Mouse (Mus musculus) G1E-ER4 (cell line): ENCODE data around the gene Baz2a. TPM values are rescaled to one million over a fixed set of nuclear protein-coding genes. Genes with fewer than 3 reads are reported as not detected.

ENCODE experiments used
- GATA1 ChIP-seq: IDR thresholded peaks from one replicate; pipeline ENCODE4 v1.8.0; 2012; ENCODE audit warnings: low read length, inconsistent platforms
- polyA plus RNA-seq: library from polyadenylated mRNA; stranded (reverse); fragments of >175 nt; gene quantifications from 2 replicates; pipeline ENCODE4 v1.2.3, GENCODE M21; 2012

Gene Baz2a
- polyA plus RNA-seq, 1 experiment = 30.8 TPM

DNA sequence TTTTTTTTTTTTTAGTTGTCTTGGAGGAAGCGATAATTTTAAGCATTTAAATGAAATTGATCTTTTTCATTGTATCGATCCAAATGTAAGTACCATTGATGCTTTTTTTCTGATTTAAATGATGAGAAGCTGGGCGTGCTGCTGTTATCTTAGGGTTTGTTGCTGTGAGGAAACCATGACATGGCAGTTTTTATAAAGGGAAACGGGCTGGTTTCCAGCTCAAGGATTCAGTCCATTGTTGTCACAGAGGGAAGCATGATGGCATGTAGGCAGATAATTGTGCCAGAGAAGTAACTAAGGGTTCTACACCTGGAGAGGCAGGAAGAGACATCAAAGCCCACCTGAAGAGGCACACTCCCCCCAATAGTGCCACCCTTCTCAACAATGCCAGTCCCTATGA lies 22.2 kb upstream of the Baz2a start:
- no peak for TF ChIP-seq GATA1

DNA sequence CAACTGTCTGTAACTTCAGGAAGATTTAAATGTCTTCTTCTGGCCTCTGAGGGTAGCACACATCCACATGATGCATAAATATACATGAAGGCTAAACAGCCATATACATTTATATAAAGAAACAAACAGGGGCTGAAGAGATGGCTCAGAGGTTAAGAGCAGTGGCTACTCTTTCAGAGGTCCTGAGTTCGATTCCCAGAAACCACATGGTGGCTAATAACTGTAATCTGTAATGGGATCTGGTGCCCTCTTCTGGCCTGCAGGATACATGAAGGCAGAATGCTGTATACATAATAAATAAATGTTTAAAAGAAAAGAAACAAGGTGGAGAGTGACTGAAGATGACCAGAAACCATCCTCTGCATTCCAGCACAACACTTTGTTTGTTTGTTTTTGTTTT lies 10.9 kb upstream of the Baz2a start:
- TF ChIP-seq GATA1 = no peak

DNA sequence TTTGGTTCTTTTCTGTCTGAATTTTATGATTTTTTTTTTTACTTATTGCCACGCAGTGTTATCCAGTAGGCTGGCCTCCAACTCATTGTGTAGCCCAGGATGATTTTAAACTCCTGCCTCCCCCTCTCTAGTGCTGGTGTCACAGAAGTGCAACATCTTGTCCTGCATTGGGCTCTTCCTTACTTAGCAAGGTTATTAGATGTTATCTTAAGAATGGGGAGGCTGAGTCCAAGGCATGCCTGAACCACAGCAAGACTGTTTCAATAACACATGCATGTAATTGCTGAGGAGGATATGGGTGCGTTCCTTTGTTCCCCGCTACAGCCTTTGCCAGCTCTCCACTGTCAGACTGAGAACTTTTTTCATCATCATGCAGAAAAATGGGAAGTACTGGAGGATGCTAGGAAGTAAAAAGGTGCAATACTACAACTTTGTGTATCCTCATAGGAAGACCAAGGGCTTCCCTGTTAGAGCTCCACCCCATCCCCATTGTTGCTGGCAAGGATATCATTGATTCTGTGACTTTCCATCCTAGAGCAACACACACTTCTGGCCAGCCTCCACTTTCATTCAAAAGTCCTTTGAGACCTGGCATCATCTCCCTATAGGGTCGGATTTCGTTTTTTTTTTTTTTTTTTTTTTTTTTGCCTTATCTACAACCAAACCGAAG lies 9.4 kb upstream of the Baz2a start:
- no peak for TF ChIP-seq GATA1

DNA sequence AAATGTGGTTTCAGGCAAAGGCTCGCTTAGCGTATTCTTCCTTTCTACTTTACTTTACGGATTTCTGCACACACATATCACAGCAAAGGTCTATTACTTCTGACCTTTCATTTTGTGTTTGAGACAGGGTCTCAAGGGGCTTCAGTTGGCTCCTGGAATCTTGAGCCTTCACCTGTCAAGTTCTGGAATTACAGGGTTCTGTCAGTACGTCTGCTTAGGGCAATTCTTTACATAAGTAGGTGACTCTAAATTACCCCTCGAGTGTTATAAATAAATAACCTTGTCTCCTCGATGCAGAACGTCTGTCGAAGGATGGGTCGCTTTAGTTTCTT lies 8.9 kb upstream of the Baz2a start:
- TF ChIP-seq GATA1 = no peak

DNA sequence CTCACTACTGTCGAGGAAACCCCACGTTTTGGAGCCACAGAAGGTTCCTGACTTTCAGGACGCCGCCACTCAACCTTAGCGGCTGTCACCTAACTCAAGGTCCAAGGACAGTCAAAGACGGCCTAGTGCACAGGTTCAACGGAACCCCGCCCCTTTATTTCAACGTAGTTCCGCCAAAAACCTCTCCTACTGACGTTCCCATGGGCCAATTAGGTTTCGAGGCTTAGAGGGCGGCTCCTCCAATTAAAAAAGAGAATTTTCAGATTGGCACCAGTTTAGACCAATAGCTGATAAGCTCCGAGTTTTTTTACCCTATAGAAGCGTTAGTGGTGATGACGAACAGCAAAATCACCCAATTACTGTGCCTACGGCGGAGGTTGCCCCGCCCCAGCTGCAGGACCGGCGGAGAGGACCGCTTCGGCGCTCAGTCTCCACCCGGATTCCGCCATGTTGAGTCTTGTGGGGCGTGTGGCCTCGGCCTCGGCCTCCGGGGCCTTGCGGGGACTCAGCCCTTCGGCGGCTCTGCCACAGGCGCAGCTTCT lies 8.4 kb upstream of the Baz2a start, which contains the start of gene Atp5b:
Gene Atp5b, plus strand, starts transcription at position 394 of the 542 bp plus-strand sequence.
- no peak for TF ChIP-seq GATA1

DNA sequence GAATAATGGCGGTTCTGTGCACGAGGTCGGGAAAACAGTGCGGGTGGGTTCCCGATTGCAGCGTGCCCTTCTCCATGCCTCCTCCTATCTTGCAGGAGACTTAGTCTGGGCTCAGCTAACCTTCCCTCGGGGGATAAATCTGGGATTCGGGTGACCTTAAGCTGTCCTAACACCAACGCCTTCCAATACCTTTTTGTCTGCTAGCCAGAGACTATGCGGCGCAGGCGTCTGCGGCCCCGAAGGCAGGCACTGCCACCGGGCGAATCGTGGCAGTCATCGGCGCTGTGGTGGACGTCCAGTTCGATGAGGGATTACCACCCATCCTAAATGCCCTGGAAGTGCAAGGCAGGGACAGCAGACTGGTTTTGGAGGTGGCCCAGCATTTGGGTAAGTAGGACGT lies 7.7 kb upstream of the Baz2a start:
- TF ChIP-seq GATA1 = no peak

DNA sequence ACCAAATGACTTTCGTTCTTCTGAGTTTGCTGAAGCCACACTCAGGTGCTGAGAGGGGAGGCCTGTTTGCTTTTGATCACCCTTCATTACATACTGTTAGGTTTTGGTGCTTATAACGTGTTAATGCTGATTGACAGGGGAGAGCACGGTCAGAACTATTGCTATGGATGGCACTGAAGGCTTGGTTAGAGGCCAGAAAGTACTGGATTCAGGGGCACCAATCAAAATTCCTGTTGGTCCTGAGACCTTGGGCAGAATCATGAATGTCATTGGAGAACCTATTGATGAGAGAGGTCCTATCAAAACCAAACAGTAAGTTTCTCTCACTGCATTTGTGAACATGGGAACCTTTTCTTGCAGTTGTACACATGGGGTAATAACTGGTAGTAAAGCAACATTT lies 7.2 kb upstream of the Baz2a start:
- TF ChIP-seq GATA1 = no peak

DNA sequence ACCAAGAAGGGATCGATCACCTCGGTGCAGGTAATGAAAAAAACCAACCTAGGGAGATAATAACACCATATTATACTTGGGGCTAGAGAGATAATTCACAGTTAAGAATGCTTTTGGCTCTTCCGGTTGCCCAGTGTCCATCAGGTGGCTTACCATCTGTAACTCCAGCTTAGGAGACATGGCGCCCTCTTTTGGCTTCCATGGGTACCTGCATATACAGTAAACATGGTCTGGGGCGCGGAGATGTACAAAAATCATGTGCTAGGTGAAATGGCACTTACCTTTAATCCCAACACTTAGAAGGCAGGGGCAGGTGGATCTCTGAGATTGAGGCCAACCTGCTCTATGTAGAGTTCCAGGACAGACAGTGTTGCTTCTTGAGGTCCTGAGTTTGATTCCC lies 5.0 kb upstream of the Baz2a start:
- no peak for TF ChIP-seq GATA1

DNA sequence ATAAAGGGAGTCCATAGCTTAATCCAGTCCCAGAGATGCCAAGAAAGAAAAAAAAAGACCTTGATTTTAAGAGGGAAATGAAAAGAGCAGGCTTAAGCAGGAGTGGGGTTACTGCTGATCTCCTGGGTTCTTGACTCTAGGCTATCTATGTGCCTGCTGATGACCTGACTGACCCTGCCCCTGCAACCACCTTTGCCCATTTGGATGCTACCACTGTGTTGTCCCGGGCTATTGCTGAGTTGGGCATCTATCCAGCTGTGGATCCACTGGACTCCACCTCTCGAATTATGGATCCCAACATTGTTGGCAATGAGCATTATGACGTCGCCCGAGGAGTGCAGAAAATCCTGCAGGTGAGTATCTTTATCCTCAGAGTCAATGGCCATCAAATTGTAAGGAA lies 3.2 kb upstream of the Baz2a start:
- no peak for TF ChIP-seq GATA1

DNA sequence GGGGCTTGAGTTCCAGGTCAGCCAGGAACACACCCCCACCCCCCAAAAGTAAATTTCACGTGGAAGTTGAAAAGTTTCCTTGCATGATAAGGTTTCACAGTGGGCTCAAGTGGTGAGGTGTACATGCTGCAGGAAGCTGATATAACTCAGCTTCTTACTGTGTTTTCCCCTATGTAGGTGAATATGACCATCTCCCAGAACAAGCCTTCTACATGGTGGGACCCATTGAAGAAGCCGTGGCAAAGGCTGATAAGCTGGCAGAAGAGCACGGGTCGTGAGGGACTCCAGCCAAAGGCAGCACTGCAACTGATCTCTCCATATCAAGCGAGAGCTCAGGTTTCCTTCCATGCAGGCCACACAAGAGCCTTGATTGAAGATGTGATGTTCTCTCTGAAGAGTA lies 1.5 kb upstream of the Baz2a start:
- TF ChIP-seq GATA1 = no peak

DNA sequence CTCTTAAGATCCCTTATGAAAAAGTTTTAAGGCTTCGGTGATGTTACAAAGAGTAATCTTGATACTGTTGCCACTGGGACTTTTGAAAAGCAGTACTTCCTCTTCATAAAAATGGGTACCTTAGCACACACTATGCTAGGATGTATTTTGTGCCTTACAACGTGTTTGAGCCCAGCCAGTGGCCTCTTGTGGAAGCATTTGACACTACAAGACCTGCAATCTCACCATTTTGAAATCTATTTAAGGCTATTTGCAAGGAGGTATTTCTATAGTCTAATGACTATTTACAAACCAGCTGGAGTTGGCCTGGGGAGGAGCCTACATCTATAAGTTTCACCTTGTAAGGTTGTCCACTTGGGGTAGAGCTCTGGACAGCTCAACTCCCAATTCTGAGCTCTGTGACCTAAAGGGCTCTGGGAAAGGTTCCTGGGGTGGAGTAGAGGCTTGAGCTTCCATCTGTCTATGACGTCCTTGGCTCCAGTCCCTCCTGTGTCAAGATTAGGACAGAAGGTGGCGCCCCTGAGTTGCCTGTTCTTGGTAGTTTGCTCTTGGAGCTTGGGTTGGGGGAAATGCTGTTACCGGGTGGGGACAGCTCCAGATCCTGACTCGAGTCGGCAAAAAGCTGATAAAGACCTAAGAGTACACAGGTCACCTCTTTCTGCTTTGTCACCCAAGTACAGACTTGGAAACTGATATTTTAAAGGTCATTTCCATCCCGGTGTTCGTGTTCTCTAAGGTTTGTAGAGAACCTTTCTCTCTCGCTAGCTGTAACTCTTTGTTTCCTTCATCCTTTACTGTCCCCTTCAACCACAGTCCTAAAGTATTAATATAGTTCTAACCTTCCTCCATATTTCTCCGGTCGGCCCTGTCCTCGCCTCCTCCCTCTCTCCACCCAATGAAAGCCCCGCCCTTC lies 470 bp upstream of the Baz2a start:
- TF ChIP-seq GATA1 = no peak

DNA sequence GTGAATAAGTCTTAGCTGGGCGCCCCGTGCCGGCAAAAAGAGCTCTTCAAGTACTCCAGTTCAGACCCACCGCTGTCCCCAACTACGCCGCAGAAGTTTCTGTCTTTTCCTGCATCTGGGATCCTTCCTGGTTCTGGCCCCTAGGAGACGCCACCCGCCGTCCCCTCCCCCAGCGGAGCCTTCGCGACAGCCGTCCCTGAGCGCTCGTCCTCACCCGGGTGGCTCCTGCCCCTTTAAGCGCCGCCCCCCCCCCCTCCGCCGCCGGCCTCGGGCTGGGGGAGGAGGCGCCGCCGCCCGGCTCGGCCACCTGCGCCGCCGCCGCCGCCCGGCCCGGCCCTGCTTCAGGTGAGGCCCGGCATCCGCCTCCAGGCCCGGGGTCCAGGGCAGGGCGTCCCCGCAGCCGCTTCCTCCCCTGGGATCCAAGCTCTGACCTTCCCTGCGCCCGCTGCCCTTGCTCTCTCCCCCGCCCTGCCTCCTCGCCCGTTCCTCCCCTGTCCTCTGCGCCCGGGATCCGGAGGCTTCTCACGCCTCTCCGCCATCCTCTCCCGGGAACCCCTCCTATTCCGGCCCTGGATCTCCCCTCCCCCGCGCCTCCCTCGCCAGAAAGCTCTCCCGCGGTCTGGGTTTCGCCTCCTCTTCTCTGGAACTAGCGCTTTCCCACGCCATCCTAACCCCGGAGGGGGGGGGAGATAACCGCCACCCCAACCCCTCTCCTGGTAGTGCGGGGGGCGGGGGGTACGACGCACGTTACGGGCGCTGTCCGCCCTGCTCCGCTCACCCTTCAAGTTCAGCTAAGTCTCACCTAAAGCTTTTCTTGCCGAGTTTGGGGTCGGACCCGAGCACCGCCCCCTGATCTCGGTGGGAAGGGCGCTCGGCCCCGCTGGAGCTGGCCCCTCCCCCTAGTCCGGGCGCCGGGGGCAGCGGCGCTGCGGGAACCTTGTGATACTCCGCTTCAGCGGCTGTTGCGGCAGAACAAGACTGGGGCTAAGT lies 1.4 kb downstream of the Baz2a start:
- no peak for TF ChIP-seq GATA1

DNA sequence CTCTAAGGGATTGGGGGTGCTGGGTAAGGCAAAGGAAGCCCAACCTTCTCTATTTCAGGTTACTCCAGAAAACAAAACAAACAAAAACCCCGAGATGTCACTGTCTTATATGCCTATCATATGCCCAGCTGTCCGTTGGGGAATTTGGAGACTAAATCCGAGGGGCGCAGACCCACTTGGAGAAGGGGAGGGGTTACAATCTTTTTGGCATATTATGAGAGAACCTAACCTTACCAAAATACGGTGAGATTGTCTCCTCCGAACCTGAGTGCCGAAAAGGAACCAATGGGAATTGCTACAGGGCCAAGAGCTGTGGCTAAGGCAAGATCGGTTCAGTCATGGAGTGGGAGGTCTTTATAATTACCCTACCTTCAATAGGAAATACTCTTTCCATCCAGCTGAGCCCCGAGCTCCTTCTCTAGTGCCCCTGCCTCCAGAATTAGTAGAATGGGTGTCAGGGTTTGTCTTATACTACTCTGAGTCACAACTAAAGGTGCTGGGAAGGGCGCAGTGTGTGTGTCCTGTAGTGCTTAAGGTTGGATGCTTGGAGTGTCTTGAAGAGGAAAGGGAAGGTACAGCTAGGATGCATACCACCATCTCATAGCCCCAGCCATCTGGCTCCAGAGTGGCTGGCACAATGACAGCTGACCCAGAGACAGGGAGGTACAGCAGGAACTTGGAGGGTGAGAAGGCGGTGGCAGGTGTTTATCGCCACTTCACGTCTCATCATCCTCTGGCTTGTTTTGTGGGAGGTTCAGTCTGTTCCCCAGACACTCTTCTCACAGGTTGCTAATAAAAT lies 2.3 kb downstream of the Baz2a start:
- no peak for TF ChIP-seq GATA1

DNA sequence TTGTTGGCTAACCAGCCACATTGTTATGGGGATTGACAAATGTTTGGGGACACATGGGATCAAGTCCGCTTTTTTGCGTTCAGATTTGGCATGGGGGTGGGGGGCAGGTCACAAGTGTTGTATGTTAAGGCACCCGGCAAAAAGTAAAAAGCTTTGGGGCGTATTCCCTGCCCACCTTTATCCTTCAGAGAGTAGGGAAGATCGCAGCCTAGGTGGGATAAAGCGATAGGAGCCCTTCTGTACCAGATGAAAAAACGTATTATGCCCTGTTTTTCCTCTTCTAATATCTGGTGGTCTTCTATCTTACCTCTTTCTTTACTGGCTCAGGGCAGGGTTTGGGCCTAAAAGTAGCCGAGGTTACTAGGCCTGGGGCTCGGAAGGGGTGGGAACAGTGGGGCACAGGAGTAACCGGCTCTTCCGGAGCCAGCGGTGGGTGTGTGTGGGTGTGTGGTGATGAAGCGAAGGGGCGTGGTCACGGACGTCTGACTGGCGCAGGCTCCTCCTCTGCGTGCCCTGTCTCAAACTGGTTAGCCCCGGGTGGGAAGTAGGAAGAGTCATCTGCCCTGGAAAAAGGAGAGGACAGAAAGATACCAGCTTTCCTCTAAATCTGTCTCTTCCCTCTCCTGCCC lies 3.1 kb downstream of the Baz2a start:
- TF ChIP-seq GATA1 = no peak

DNA sequence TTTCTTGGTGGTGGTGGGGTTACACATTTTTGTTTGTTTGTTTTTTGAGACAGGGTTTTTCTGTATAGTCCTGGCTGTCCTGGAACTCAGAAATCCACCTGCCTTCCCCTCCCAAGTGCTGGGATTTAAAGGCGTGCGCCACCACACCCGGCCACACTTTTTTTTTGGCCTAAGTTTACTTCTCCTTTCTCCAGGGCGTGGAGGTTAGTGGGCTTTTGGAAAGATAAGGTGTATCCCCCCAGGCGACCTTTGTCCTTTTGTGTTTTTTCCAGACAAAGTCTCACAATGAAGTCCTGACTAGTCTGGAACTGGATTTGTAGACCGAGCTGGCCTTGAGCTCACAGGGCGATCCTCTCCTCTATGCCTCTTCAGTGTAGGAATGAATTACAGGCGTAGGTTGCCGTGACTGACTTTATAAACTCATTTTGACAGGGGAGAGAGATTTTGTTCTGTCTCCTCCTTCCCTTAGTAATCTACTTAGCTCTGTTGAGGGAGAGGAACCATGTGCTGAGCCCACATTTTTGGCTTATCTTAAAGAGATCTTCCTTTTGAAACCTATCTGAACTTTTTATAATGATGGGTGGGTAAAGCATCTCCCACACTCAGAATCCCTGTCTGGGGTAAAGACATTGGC lies 3.7 kb downstream of the Baz2a start:
- no peak for TF ChIP-seq GATA1
